Mouse (Mus musculus) lung, adult 2 months (tissue): Measurements from ENCODE around the gene Klf1.

ENCODE experiments used
- CTCF ChIP-seq: fragments of 200-500 bp; IDR thresholded peaks from 2 replicates; pipeline ENCODE4 v1.5.1; 2011; ENCODE audit warnings: mild to moderate bottlenecking, low read length, control low read depth; ENCODE audit not compliant: insufficient read depth
- POLR2A ChIP-seq: fragments of 200-500 bp; IDR thresholded peaks from 2 replicates; pipeline ENCODE4 v1.6.1; 2011; ENCODE audit warnings: low read depth, mild to moderate bottlenecking, control low read depth, low read length, borderline replicate concordance; ENCODE audit errors: extremely low read depth

- TF ChIP-seq CTCF (no peak), POLR2A (no peak)
Observed at GRCm38 (mm10) chr8:84952612-84953255, 51.0 kb downstream of the Klf1 start.
